Mouse (Mus musculus): ENCODE results near the gene Nudt7. TPM values are rescaled to one million over a fixed set of nuclear protein-coding genes. Genes with fewer than 3 reads are reported as not detected.

The Nudt7 gene
- total RNA-seq, 2 experiments from 2014 or later: 4.7 to 6.1 TPM

- DNase-seq (ENCODE audit: extremely low spot score in 1 of 2, low spot score in 2 of 2): no peak
- Histone ChIP-seq H3K4me3 (no peak overlapping the region), H3K27ac (no peak overlapping the region)
- no peak for TF ChIP-seq CTCF (IDR thresholded peaks at IDR 0.05)
- intact Hi-C loops (cut with DNase I): no loop called here
Measured at GRCm38 (mm10) chr8:114153311-114154045, 20.1 kb downstream of the Nudt7 start.

- no peak for DNase-seq (ENCODE audit: extremely low spot score in 1 of 2, low spot score in 2 of 2)
- H3K4me3 ChIP-seq: no peak overlapping the region
- intact Hi-C loops (cut with DNase I): no loop called here
- no peak for TF ChIP-seq CTCF (IDR thresholded peaks at IDR 0.05)
- no peak overlapping the region for H3K27ac ChIP-seq
Measured at GRCm38 (mm10) chr8:114158586-114158985, 25.2 kb downstream of the Nudt7 start.

- no peak overlapping the region for H3K4me3 ChIP-seq
- no peak for DNase-seq (ENCODE audit: extremely low spot score in 1 of 2, low spot score in 2 of 2)
- intact Hi-C loops (cut with DNase I): no loop called here
- no peak overlapping the region for H3K27ac ChIP-seq
- TF ChIP-seq CTCF (IDR thresholded peaks at IDR 0.05): no peak
Measured at GRCm38 (mm10) chr8:114159666-114160065, 26.3 kb downstream of the Nudt7 start.

GRCm38 (mm10) chr8:114163871-114164270 is 30.5 kb downstream of the Nudt7 start:
- H3K27ac ChIP-seq: no peak overlapping the region
- H3K4me3 ChIP-seq: no peak overlapping the region
- intact Hi-C loops (cut with DNase I): no loop called here
- no peak for DNase-seq (ENCODE audit: extremely low spot score in 1 of 2, low spot score in 2 of 2)
- no peak for TF ChIP-seq CTCF (IDR thresholded peaks at IDR 0.05)

GRCm38 (mm10) chr8:114164444-114165096 is 31.2 kb downstream of the Nudt7 start:
- TF ChIP-seq CTCF (IDR thresholded peaks at IDR 0.05): no peak
- no peak for DNase-seq (ENCODE audit: extremely low spot score in 1 of 2, low spot score in 2 of 2)
- intact Hi-C loops (cut with DNase I): no loop called here
- no peak overlapping the region for H3K27ac ChIP-seq
- no peak overlapping the region for H3K4me3 ChIP-seq

GRCm38 (mm10) chr8:114165741-114166140 is 32.4 kb downstream of the Nudt7 start:
- no peak for TF ChIP-seq CTCF (IDR thresholded peaks at IDR 0.05)
- intact Hi-C loops (cut with DNase I): no loop called here
- no peak for DNase-seq (ENCODE audit: extremely low spot score in 1 of 2, low spot score in 2 of 2)
- Histone ChIP-seq H3K27ac (no peak overlapping the region), H3K4me3 (no peak overlapping the region)

GRCm38 (mm10) chr8:114176721-114177120 is 43.4 kb downstream of the Nudt7 start:
- no peak for TF ChIP-seq CTCF (IDR thresholded peaks at IDR 0.05)
- intact Hi-C loops (cut with DNase I): no loop called here
- Histone ChIP-seq H3K27ac (no peak overlapping the region), H3K4me3 (no peak overlapping the region)
- DNase-seq (ENCODE audit: extremely low spot score in 1 of 2, low spot score in 2 of 2): no peak

GRCm38 (mm10) chr8:114193334-114193733 is 60.0 kb downstream of the Nudt7 start:
- H3K4me3 ChIP-seq: no peak overlapping the region

GRCm38 (mm10) chr8:114198990-114199389 is 65.6 kb downstream of the Nudt7 start:
- no peak overlapping the region for H3K27ac ChIP-seq
- intact Hi-C loops (cut with DNase I): no loop called here

More at GRCm38 (mm10) chr8:114193334-114193733, 60.0 kb downstream of the Nudt7 start:
- no peak for DNase-seq (ENCODE audit: extremely low spot score in 1 of 2, low spot score in 2 of 2)
- no peak for TF ChIP-seq CTCF (IDR thresholded peaks at IDR 0.05)
- intact Hi-C loops (cut with DNase I): no loop called here
- no peak overlapping the region for H3K27ac ChIP-seq

More at GRCm38 (mm10) chr8:114198990-114199389, 65.6 kb downstream of the Nudt7 start:
- H3K4me3 ChIP-seq: no peak overlapping the region
- no peak for TF ChIP-seq CTCF (IDR thresholded peaks at IDR 0.05)
- DNase-seq (ENCODE audit: extremely low spot score in 1 of 2, low spot score in 2 of 2): no peak

Other genes starting within 250 kb of the Nudt7 start
- 10 to 100 TPM; 39.2 to 49.9 TPM for gene Vat1l, start 72.1 kb downstream of the Nudt7 start, total RNA-seq (2021)

Measured in left cerebral cortex, adult 2 months (tissue).